Mouse (Mus musculus): ENCODE data around the gene Ddx60.

- TF ChIP-seq CTCF (IDR thresholded peaks at IDR 0.05; ENCODE audit: low read depth) (no peak), EP300 (IDR thresholded peaks at IDR 0.05; ENCODE audit: low read depth) (no peak)
These were observed 118.9 kb downstream of the Ddx60 start for GRCm38 (mm10) chr8:62046809-62047208.

Measured in liver, embryonic 14.5 days (tissue).